Mouse (Mus musculus) bone marrow macrophage, adult 2 months (primary cell): ENCODE data around the gene Serping1.

Experiments
- CTCF ChIP-seq: IDR thresholded peaks from 2 replicates; pipeline ENCODE4 v1.5.1; 2012; ENCODE audit warnings: low read depth, mild to moderate bottlenecking, low read length, moderate library complexity
- POLR2A ChIP-seq: IDR thresholded peaks from 2 replicates; pipeline ENCODE4 v1.6.1; 2012; ENCODE audit warnings: mild to moderate bottlenecking, low read depth, low read length, borderline replicate concordance

GRCm38 (mm10) chr2:84743561-84743960 is 31.7 kb downstream of the Serping1 start, which contains the start of gene Gm19426:
- no peak for TF ChIP-seq CTCF
- no peak for TF ChIP-seq POLR2A
